Mouse (Mus musculus) CH12.LX (cell line): ENCODE measurements at regions not wholly inside any gene's neighbourhood (a gene's known extent, or its start where the extent isn't known, plus 50 kb on each side); places are given as distances from the start of the nearest gene placed in this dataset.
A peak's percentile ranks its signal among the peaks of the same experiment; 100 is the strongest.

Experiments used
- DNase-seq: peaks from one replicate; pipeline ENCODE4 v3.0.0-alpha.2; 2013; ENCODE audit errors: extremely low read depth
- H3K27ac ChIP-seq: 2 replicates; pipeline ENCODE4 v1.5.1; 2012; ENCODE audit warnings: low read depth, mild to moderate bottlenecking, control low read depth, moderate library complexity; ENCODE audit not compliant: insufficient read depth
- H3K27me3 ChIP-seq: replicated peaks from 2 replicates; pipeline ENCODE3; 2012; ENCODE audit warnings: inconsistent platforms
- H3K36me3 ChIP-seq, 2 experiments: replicated peaks in 1 of 2; 2 replicates each; pipeline versions ENCODE3 to v1.6.1; 2012; ENCODE audit warnings: inconsistent platforms in 1 of 2, low read length in 1 of 2, mild to moderate bottlenecking in 1 of 2, mixed read lengths in 1 of 2, moderate library complexity in 1 of 2; ENCODE audit not compliant: control insufficient read depth in 1 of 2, insufficient read depth in 1 of 2
- H3K4me1 ChIP-seq, 2 experiments: 2 replicates each; pipeline ENCODE4 v1.6.1; 2012; ENCODE audit warnings: inconsistent platforms in 1 of 2, moderate library complexity in 1 of 2; ENCODE audit not compliant: insufficient read depth in 2 of 2, control insufficient read depth in 1 of 2
- H3K4me2 ChIP-seq: 2 replicates; pipeline ENCODE4 v1.6.1; 2012; ENCODE audit warnings: low read depth, mild to moderate bottlenecking, control low read depth; ENCODE audit not compliant: poor library complexity, insufficient read depth, severe bottlenecking
- H3K4me3 ChIP-seq, 3 experiments: fragments of 150-350 bp in 1 of 3; sonication (generic) in 1 of 3; replicated peaks in 1 of 3; 2 replicates each; pipeline versions ENCODE3 to v1.5.1; 2011 to 2012; ENCODE audit warnings: low read depth in 2 of 3, low read length in 2 of 3, mild to moderate bottlenecking in 2 of 3, moderate library complexity in 2 of 3, control low read depth in 1 of 3, improper control_type of control experiment in 1 of 3, inconsistent platforms in 1 of 3, mixed read lengths in 1 of 3; ENCODE audit not compliant: poor library complexity in 1 of 3
- H3K79me2 ChIP-seq: replicated peaks from 2 replicates; pipeline ENCODE4 v1.6.1; 2012; ENCODE audit warnings: mild to moderate bottlenecking, moderate library complexity; ENCODE audit not compliant: control insufficient read depth, poor library complexity, insufficient read depth, severe bottlenecking; ENCODE audit errors: extremely low read depth
- H3K9ac ChIP-seq: 2 replicates; pipeline ENCODE4 v1.6.1; 2012; ENCODE audit warnings: low read depth, mild to moderate bottlenecking, control low read depth, moderate library complexity; ENCODE audit not compliant: insufficient read depth
- H3K9me3 ChIP-seq: replicated peaks from 2 replicates; pipeline ENCODE3; 2012; ENCODE audit warnings: low read length, inconsistent platforms, mixed read lengths
- BHLHE40 ChIP-seq: IDR thresholded peaks from 2 replicates; pipeline ENCODE4 v1.6.1; 2011; ENCODE audit warnings: mild to moderate bottlenecking, low read depth, low read length, improper control_type of control experiment
- CHD2 ChIP-seq: IDR thresholded peaks from 2 replicates; pipeline ENCODE4 v1.6.1; 2011; ENCODE audit warnings: low read length, improper control_type of control experiment
- CTCF ChIP-seq, 2 experiments: IDR thresholded peaks in 1 of 2; conservative IDR thresholded peaks in 1 of 2; 2 replicates each; pipeline ENCODE4 v1.5.1; 2011 to 2012; ENCODE audit warnings: low read depth in 2 of 2, low read length in 2 of 2, improper control_type of control experiment in 1 of 2, inconsistent platforms in 1 of 2, mild to moderate bottlenecking in 1 of 2, moderate library complexity in 1 of 2
- ELF1 ChIP-seq: IDR thresholded peaks from 2 replicates; pipeline ENCODE4 v1.6.1; 2014; ENCODE audit warnings: low read depth, mild to moderate bottlenecking, inconsistent platforms, low read length, improper control_type of control experiment
- ETS1 ChIP-seq: conservative IDR thresholded peaks from 2 replicates; pipeline ENCODE4 v1.6.1; 2012; ENCODE audit warnings: low read depth, mild to moderate bottlenecking, inconsistent platforms, low read length, improper control_type of control experiment, moderate library complexity
- GABPA ChIP-seq: IDR thresholded peaks from 2 replicates; pipeline ENCODE4 v1.6.1; 2012; ENCODE audit warnings: low read depth, low read length, improper control_type of control experiment, inconsistent platforms; ENCODE audit not compliant: insufficient replicate concordance
- HCFC1 ChIP-seq: IDR thresholded peaks from 2 replicates; pipeline ENCODE4 v1.6.1; 2012; ENCODE audit warnings: low read depth, mild to moderate bottlenecking, inconsistent platforms, low read length, improper control_type of control experiment
- IRF4 ChIP-seq: IDR thresholded peaks from 2 replicates; pipeline ENCODE4 v1.6.1; 2014; ENCODE audit warnings: low read depth, mild to moderate bottlenecking, inconsistent platforms, low read length, improper control_type of control experiment
- JUND ChIP-seq: conservative IDR thresholded peaks from 2 replicates; pipeline ENCODE4 v1.6.1; 2011; ENCODE audit warnings: low read depth, low read length, improper control_type of control experiment
- MAFK ChIP-seq: IDR thresholded peaks from 2 replicates; pipeline ENCODE4 v1.6.1; 2011; ENCODE audit warnings: low read length, improper control_type of control experiment; ENCODE audit not compliant: insufficient replicate concordance
- MAX ChIP-seq: IDR thresholded peaks from 2 replicates; pipeline ENCODE4 v1.6.1; 2011; ENCODE audit warnings: low read length, improper control_type of control experiment
- MAZ ChIP-seq: IDR thresholded peaks from 2 replicates; pipeline ENCODE4 v1.6.1; 2012; ENCODE audit warnings: low read depth, mild to moderate bottlenecking, inconsistent platforms, low read length, improper control_type of control experiment, moderate library complexity
- MEF2A ChIP-seq: IDR thresholded peaks from 2 replicates; pipeline ENCODE4 v1.6.1; 2014; ENCODE audit warnings: low read depth, mild to moderate bottlenecking, inconsistent platforms, low read length, improper control_type of control experiment, borderline replicate concordance
- MYC ChIP-seq: IDR thresholded peaks from 2 replicates; pipeline ENCODE4 v1.6.1; 2011; ENCODE audit warnings: low read depth, mild to moderate bottlenecking, improper control_type of control experiment, low read length
- NELFE ChIP-seq: IDR thresholded peaks from 2 replicates; pipeline ENCODE4 v1.6.1; 2011; ENCODE audit warnings: low read depth, low read length, improper control_type of control experiment
- PAX5 ChIP-seq: IDR thresholded peaks from 2 replicates; pipeline ENCODE4 v1.6.1; 2012; ENCODE audit warnings: low read length, inconsistent platforms, mixed read lengths
- POLR2A ChIP-seq: IDR thresholded peaks from 2 replicates; pipeline ENCODE4 v1.6.1; 2011; ENCODE audit warnings: low read depth, mild to moderate bottlenecking, improper control_type of control experiment, low read length
- POLR2AphosphoS2 ChIP-seq: IDR thresholded peaks from 2 replicates; pipeline ENCODE4 v1.6.1; 2011; ENCODE audit warnings: low read depth, low read length, improper control_type of control experiment
- TBP ChIP-seq: conservative IDR thresholded peaks from 2 replicates; pipeline ENCODE4 v1.6.1; 2011; ENCODE audit warnings: low read depth, low read length, improper control_type of control experiment
- UBTF ChIP-seq: IDR thresholded peaks from 2 replicates; pipeline ENCODE4 v1.6.1; 2012; ENCODE audit warnings: low read depth, mild to moderate bottlenecking, inconsistent platforms, low read length, improper control_type of control experiment, moderate library complexity
- USF1 ChIP-seq: IDR thresholded peaks from 2 replicates; pipeline ENCODE4 v1.6.1; 2014; ENCODE audit warnings: low read depth, mild to moderate bottlenecking, inconsistent platforms, low read length, improper control_type of control experiment
- USF2 ChIP-seq: conservative IDR thresholded peaks from 2 replicates; pipeline ENCODE4 v1.6.1; 2011; ENCODE audit warnings: low read depth, low read length, improper control_type of control experiment
- ZKSCAN1 ChIP-seq: IDR thresholded peaks from 2 replicates; pipeline ENCODE4 v1.6.1; 2012; ENCODE audit warnings: low read depth, inconsistent platforms, low read length, improper control_type of control experiment, borderline replicate concordance
- ZMIZ1 ChIP-seq: IDR thresholded peaks from 2 replicates; pipeline ENCODE4 v1.6.1; 2012; ENCODE audit warnings: low read depth, mild to moderate bottlenecking, inconsistent platforms, low read length, improper control_type of control experiment
- ZNF384 ChIP-seq: IDR thresholded peaks from 2 replicates; pipeline ENCODE4 v1.6.1; 2012; ENCODE audit warnings: low read depth, low read length, improper control_type of control experiment, inconsistent platforms
- dilution Hi-C: fragments of 300-500 bp; cut with MboI; formaldehyde crosslinking; loops from 2 replicates; pipeline ENCODE4 v1.14.3; 2020; ENCODE audit warnings: low sequenced_read_pairs; ENCODE audit not compliant: extremely low pct_unique_long_range_greater_than_20kb, extremely low pct_ligation_motif_present
- in situ Hi-C: fragments of 300-500 bp; cut with MboI; formaldehyde crosslinking; loops from 3 replicates; pipeline ENCODE4 v1.14.3; 2019; ENCODE audit warnings: low sequenced_read_pairs, low pct_ligation_motif_present, low pct_unique_long_range_greater_than_20kb, mixed read lengths

DNA sequence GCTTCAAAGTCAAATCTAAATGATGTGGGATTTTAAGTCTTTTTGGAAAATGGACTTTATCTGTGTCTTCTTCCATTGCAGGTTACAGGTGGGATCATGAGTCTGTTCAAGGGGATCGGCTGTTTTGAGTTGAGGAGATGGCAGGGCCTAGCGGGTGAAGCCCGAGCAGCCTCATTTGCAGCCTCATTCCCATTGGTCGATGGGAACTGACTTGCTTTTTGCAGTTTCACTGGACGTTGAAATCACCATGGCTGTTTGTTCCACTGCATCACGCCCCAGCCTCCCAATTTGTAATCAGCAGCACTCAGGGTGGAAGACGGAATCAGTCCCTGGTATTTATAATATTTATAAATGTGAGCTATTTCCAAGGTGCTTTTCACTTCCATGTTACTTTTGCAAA is 63.0 kb upstream of the Slc1a1 start:
- Histone ChIP-seq H3K9ac (no peak overlapping the region), H3K4me2 (peak overlapping the region; percentile 8; the same call in 1 of the 2 replicates), H3K79me2 (no peaks in the 10 kb centered on the region), H3K4me3 (no peak overlapping the region), H3K27ac (no peak overlapping the region), H3K36me3 (no peaks in the 10 kb centered on the region), H3K9me3 (no peaks in the 10 kb centered on the region), H3K27me3 (no peaks in the 10 kb centered on the region), H3K4me1 (peaks cover 0 to 17% of the 10 kb centered on the region in 2 experiments; a peak in 2 of 4 replicates)
- in situ Hi-C loops (no loop called here), dilution Hi-C loops (no loop called here)
- DNase-seq, result no peak
- TF ChIP-seq ZKSCAN1, result no peak
- no peak for TF ChIP-seq IRF4
- no peak for TF ChIP-seq PAX5
- TF ChIP-seq JUND, result no peak
- TF ChIP-seq ZMIZ1, result no peak
- TF ChIP-seq NELFE, result no peak
- TF ChIP-seq MAZ, result no peak
- no peak for TF ChIP-seq HCFC1
- no peak for TF ChIP-seq MEF2A
- no peak for TF ChIP-seq POLR2A
- TF ChIP-seq POLR2AphosphoS2, result no peak
- TF ChIP-seq CTCF (conservative IDR thresholded peaks at IDR 0.05 in 1 of 2, IDR thresholded peaks at IDR 0.05 in 1 of 2; ENCODE audit: low read depth in 2 of 2, low read length in 2 of 2), result no peak

DNA sequence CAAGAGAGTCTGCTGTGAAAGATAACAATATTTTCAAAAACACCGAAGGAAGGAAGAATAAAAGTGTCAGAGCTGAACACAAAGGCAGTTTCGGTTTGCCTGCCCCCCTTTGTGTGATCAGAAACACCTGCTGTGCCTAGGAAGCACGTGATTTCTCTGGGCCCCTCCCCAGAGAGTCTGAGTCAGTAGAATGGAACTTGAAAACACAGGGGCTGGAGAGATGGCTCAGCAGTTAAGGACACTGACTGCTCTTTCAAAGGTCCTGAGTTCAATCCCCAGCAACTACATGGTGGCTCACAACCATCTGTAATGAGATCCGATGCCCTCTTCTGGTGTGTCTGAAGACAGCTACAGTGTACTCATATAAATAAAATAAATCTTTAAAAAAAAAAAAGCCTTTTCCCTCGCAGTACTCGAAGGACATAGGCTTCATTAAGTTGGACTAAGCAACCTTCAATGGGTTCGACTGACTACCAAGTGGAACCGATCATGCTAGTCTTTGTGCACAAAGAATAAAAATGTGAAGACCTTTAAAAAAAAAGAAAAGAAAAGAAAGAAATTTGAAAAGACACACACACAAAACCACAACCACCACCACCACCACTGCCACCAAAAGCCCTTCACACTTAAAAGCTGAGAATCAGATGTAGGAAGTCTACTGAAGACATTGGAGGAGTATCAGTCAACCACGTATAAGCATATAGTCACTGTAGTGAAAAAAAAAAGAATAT is 61.8 kb upstream of the Slc1a1 start:
- dilution Hi-C loops, result no loop called here
- Histone ChIP-seq H3K4me3 (no peak overlapping the region), H3K27me3 (no peaks in the 10 kb centered on the region), H3K9me3 (no peaks in the 10 kb centered on the region), H3K4me1 (peaks cover 0 to 15% of the 10 kb centered on the region in 2 experiments; a peak in 2 of 4 replicates), H3K36me3 (no peaks in the 10 kb centered on the region)
- DNase-seq, result peak; percentile 78
- TF ChIP-seq BHLHE40 (peak; percentile 88), IRF4 (peak; percentile 40; the same call in 1 of the 2 replicates), UBTF (no peak), NELFE (no peak), MYC (no peak), ETS1 (peak; percentile 46), MAZ (0 out of 2 replicates have a peak, but pooled peaks have one; percentile 43), TBP (peak; percentile 95), GABPA (no peak), USF2 (peak; percentile 27), ZNF384 (peak; percentile 23; the same call in 1 of the 2 replicates), ELF1 (peak; percentile 58; the same call in 1 of the 2 replicates), POLR2AphosphoS2 (no peak), MAX (peak; percentile 63), CHD2 (no peak), MAFK (0 out of 2 replicates have a peak, but pooled peaks have one; percentile 18), USF1 (peak; percentile 49)
- TF ChIP-seq, all 38 proteins: peak for 11
- in situ Hi-C loops, result no loop called here
- no peaks in the 10 kb centered on the region for H3K79me2 ChIP-seq
- no peak overlapping the region for H3K9ac ChIP-seq
- H3K4me2 ChIP-seq, result no peak overlapping the region
- no peak overlapping the region for H3K27ac ChIP-seq
